Mouse (Mus musculus): ENCODE measurements around the gene Mt2.
"Not testable (repeated sequence)": the region's sequence is repeated elsewhere in the genome, so short reads cannot be mapped to it uniquely, and the experiment has no call there.

DNA sequence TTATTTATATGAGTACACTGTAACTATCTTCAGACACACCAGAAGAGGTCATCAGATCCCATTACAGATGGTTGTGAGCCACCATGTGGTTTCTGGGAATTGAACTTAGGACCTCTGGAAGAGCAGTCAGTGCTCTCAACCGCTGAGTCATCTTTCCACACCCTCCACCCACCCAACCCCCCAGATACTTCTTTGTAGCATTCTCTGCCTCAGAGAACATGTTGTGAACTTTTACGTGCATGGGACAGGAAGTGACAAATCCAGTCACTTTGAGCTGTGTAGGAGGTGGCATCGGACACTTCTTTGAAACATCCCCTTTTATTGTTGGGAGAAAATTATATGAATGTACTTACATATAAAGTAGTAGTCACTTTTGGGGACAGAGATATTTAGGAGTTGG is 37.9 kb upstream of the Mt2 start:
- not testable (repeated sequence) for TF ChIP-seq CTCF, EP300 (IDR thresholded peaks at IDR 0.05; ENCODE audit: low read depth)

Measured in heart, postnatal 0 days (tissue).